Mouse (Mus musculus): Measurements from ENCODE around the gene Cfap65. TPM values are rescaled to one million over a fixed set of nuclear protein-coding genes. Genes with fewer than 3 reads are reported as not detected.
A peak's percentile ranks its signal among the peaks of the same experiment; 100 is the strongest.

Gene Cfap65
- polyA plus RNA-seq, 1 experiment from 2014 or later: not detected

GRCm38 (mm10) chr1:74951556-74952210 lies 16.3 kb upstream of the Cfap65 start, which contains the start of gene Ihh:
TSS of gene Ihh (minus strand) at chr1:74951672.
- H3K36me3 ChIP-seq: no peaks in the 10 kb centered on the region
- H3K4me3 ChIP-seq (replicated peaks): peak within 1 kb of the TSS; percentile 44
- H3K9me3 ChIP-seq: no peaks in the 10 kb centered on the region
- peak within 1 kb of the TSS; percentile 48 for H3K9ac ChIP-seq (replicated peaks)
- peaks cover 95% of the 10 kb centered on the region for H3K27me3 ChIP-seq
- WGBS: 2% methylated on average over 52 of the region's 55 CpGs
- H3K27ac ChIP-seq: no peak within 1 kb of the TSS
- H3K4me1 ChIP-seq (replicated peaks): peaks cover 21% of the 10 kb centered on the region
- H3K4me2 ChIP-seq: peak within 1 kb of the TSS; percentile 74
- ATAC-seq (ENCODE audit: insufficient number of reproducible peaks, insufficient read depth, low FRiP score, low TSS enrichment, low read depth): no peak

DNA sequence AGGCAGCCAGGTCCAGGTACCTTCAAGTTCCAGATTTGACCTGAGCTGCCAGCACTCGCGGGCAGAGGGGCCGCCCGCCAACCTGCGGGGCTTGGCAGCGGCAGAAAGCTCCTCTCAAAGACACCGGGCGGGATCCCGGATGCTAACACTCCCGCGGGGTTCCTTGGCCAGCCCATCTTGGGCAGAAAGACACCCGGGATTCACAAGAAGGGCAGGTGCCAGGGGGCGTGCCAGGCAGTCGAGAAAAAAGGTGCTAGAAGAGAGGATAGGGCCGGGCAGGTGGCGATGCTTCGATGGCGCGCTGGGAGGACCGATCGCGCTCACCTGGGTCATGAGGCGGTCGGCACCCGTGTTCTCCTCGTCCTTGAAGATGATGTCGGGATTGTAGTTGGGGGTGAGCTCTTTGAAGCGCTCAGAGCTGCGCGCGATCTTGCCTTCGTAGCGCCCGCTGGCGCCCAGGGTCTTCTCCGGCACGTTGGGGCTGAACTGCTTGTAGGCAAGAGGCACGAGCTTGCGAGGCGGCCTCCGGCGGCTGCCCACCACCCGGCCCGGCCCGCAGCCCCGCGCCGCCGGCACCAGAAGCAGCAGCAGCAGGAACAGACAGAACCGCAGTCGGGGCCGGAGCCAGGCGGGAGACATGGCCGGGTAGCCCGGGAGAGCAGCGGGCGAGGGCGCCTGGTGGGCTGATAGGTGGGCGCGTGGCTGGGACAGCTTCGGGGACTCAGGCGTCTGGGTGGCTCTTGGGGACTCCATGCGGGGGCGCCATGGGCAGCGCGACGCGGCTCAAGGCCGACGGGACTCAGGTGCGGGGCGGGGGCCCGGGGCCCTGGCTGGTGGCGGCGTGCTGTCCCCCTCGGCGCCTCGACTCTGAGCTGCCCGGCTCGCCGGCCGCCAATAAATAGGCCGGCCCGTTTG lies 15.4 kb upstream of the Cfap65 start:
- H3K4me3 ChIP-seq (replicated peaks): peak overlapping the region; percentile 44
- peak overlapping the region; percentile 74 for H3K4me2 ChIP-seq
- H3K9ac ChIP-seq (replicated peaks): peak overlapping the region; percentile 48
- no peak for ATAC-seq (ENCODE audit: insufficient number of reproducible peaks, insufficient read depth, low FRiP score, low TSS enrichment, low read depth)
- no peaks in the 10 kb centered on the region for H3K9me3 ChIP-seq
- no peak overlapping the region for H3K27ac ChIP-seq
- no peaks in the 10 kb centered on the region for H3K36me3 ChIP-seq
- H3K4me1 ChIP-seq (replicated peaks): peaks cover 21% of the 10 kb centered on the region
- WGBS: under 1% methylated on average over 84 of the region's 84 CpGs
- H3K27me3 ChIP-seq: peaks cover 97% of the 10 kb centered on the region

DNA sequence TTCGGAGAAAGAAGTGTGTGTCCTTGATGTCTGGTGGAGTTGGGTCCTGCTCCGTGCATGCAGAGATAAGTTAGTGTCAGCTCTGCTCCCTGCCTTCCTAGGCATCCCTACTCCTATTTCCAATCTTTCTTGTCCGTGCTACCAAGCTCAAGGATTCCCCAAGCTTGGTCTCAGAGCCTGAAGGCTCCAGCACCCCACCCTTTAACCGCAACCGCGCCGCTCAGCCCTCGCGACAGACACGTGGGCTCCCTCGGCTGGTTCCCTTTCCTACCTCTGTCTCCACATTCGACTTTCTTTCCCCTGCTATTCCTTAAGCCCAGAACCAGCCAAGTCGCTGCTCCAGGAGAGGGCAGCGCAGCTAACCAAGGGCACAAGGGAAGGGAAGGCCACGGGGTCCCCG lies 14.7 kb upstream of the Cfap65 start:
- Histone ChIP-seq H3K27me3 (peaks cover 99% of the 10 kb centered on the region), H3K4me1 (replicated peaks) (peaks cover 21% of the 10 kb centered on the region), H3K4me2 (peak overlapping the region; percentile 74), H3K9me3 (no peaks in the 10 kb centered on the region), H3K4me3 (replicated peaks) (peak overlapping the region; percentile 44), H3K9ac (replicated peaks) (peak overlapping the region; percentile 48; the same call in 1 of the 2 replicates), H3K36me3 (no peaks in the 10 kb centered on the region), H3K27ac (no peak overlapping the region)
- 3% methylated on average over 16 of the region's 16 CpGs for WGBS
- no peak for ATAC-seq (ENCODE audit: insufficient number of reproducible peaks, insufficient read depth, low FRiP score, low TSS enrichment, low read depth)

DNA sequence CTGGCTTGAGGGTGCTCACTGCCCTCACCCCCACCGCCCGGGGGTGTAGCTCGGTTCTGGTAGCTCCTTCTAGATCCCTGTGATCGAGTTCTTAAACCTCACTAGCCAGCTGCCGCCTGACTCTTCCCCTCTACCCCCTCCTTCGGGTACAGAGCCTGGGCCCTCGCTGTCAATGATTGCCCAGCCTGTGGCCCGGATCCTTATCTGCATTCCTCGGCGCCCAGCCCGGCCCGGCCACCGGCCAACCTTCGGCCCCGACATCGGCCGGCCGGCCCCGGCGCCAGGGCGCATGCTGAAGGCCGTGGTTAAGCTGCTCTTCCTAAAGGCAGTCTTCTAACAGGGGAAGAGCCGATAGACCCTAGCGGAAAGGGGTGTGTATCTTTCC lies 14.3 kb upstream of the Cfap65 start:
- H3K4me2 ChIP-seq: peak overlapping the region; percentile 74
- H3K27ac ChIP-seq: no peak overlapping the region
- no peaks in the 10 kb centered on the region for H3K9me3 ChIP-seq
- peaks cover 99% of the 10 kb centered on the region for H3K27me3 ChIP-seq
- H3K9ac ChIP-seq (replicated peaks): no peak overlapping the region
- H3K4me3 ChIP-seq (replicated peaks): peak overlapping the region; percentile 44
- no peaks in the 10 kb centered on the region for H3K36me3 ChIP-seq
- ATAC-seq (ENCODE audit: insufficient number of reproducible peaks, insufficient read depth, low FRiP score, low TSS enrichment, low read depth): no peak
- 4% methylated on average over 24 of the region's 24 CpGs for WGBS
- H3K4me1 ChIP-seq (replicated peaks): peaks cover 21% of the 10 kb centered on the region

- H3K4me2 ChIP-seq: peak overlapping the region; percentile 74
- peak; percentile 33; the same call in 1 of the 2 replicates for ATAC-seq (ENCODE audit: insufficient number of reproducible peaks, insufficient read depth, low FRiP score, low TSS enrichment, low read depth)
- H3K9ac ChIP-seq (replicated peaks): no peak overlapping the region
- no peak overlapping the region for H3K27ac ChIP-seq
- WGBS: 2% methylated on average over 20 of the region's 20 CpGs
- no peaks in the 10 kb centered on the region for H3K36me3 ChIP-seq
- H3K4me1 ChIP-seq (replicated peaks): peaks cover 21% of the 10 kb centered on the region
- H3K4me3 ChIP-seq (replicated peaks): peak overlapping the region; percentile 44
- H3K27me3 ChIP-seq: peaks cover 100% of the 10 kb centered on the region
- no peaks in the 10 kb centered on the region for H3K9me3 ChIP-seq
These were observed 13.6 kb upstream of the Cfap65 start for GRCm38 (mm10) chr1:74948784-74949665.

- Histone ChIP-seq H3K4me1 (replicated peaks) (peaks cover 21% of the 10 kb centered on the region), H3K27me3 (peaks cover 99% of the 10 kb centered on the region), H3K36me3 (no peaks in the 10 kb centered on the region), H3K4me2 (peak overlapping the region; percentile 50), H3K9me3 (no peaks in the 10 kb centered on the region), H3K9ac (replicated peaks) (0 out of 2 replicates have a peak overlapping the region, but pooled peaks have one; percentile 44), H3K27ac (no peak overlapping the region), H3K4me3 (replicated peaks) (peak overlapping the region; percentile 44)
- 2% methylated on average over 41 of the region's 41 CpGs for WGBS
- ATAC-seq (ENCODE audit: insufficient number of reproducible peaks, insufficient read depth, low FRiP score, low TSS enrichment, low read depth): no peak
These were observed 12.7 kb upstream of the Cfap65 start for GRCm38 (mm10) chr1:74947986-74948670.

GRCm38 (mm10) chr1:74941651-74942360 lies 6.4 kb upstream of the Cfap65 start:
- H3K4me1 ChIP-seq (replicated peaks): no peaks in the 10 kb centered on the region
- no peak for ATAC-seq (ENCODE audit: insufficient number of reproducible peaks, insufficient read depth, low FRiP score, low TSS enrichment, low read depth)
- no peak overlapping the region for H3K4me3 ChIP-seq (replicated peaks)
- peaks cover 83% of the 10 kb centered on the region for H3K27me3 ChIP-seq
- no peaks in the 10 kb centered on the region for H3K9me3 ChIP-seq
- no peak overlapping the region for H3K4me2 ChIP-seq
- H3K27ac ChIP-seq: no peak overlapping the region
- 61% methylated on average over 12 of the region's 12 CpGs for WGBS
- H3K9ac ChIP-seq (replicated peaks): no peak overlapping the region
- no peaks in the 10 kb centered on the region for H3K36me3 ChIP-seq

- Histone ChIP-seq H3K27me3 (peaks cover 76% of the 10 kb centered on the region), H3K9me3 (no peaks in the 10 kb centered on the region), H3K4me1 (replicated peaks) (no peaks in the 10 kb centered on the region), H3K27ac (no peak overlapping the region), H3K9ac (replicated peaks) (no peak overlapping the region), H3K4me2 (no peak overlapping the region), H3K36me3 (no peaks in the 10 kb centered on the region), H3K4me3 (replicated peaks) (no peak overlapping the region)
- WGBS: 4% methylated on average over 3 of the region's 3 CpGs
- no peak for ATAC-seq (ENCODE audit: insufficient number of reproducible peaks, insufficient read depth, low FRiP score, low TSS enrichment, low read depth)
These were observed 4.4 kb upstream of the Cfap65 start for GRCm38 (mm10) chr1:74939762-74940161.

DNA sequence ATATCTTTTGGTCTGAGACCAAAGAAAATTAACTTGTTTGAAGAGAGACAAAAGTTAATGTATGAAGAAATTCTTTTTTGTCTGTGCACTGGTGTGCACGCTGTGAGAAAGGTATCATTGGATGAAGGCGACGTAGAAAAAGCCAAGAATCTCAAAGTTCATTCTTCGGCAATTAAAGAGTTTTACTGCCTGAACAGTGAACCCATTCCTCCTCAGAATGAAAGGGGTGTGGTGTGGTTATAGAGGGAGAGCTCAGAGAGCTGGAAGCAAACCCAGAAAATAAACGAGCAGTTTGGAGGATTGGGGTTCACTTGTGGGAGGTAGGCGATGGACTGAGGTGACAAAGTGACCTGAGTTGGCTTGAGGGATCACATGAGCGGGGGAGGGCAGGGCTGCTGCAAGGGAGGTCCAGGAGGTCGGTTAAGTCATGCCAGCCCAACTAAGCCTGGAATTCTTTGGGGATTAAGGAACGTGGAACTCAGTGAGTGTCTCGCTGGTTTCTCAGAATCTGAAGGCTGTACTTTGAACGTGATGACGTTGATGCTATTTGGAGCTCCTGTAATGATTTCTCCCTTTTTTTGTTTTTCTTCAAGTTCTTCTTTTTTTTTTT lies 927 bp upstream of the Cfap65 start:
- Histone ChIP-seq H3K4me3 (replicated peaks) (no peak overlapping the region), H3K9ac (replicated peaks) (no peak overlapping the region), H3K4me2 (no peak overlapping the region), H3K9me3 (no peaks in the 10 kb centered on the region), H3K4me1 (replicated peaks) (no peaks in the 10 kb centered on the region), H3K27me3 (peaks cover 72% of the 10 kb centered on the region), H3K36me3 (no peaks in the 10 kb centered on the region), H3K27ac (no peak overlapping the region)
- 43% methylated on average over 12 of the region's 12 CpGs for WGBS
- ATAC-seq (ENCODE audit: insufficient number of reproducible peaks, insufficient read depth, low FRiP score, low TSS enrichment, low read depth): no peak

Data from limb, embryonic 12.5 days (tissue).